Mouse (Mus musculus) liver, postnatal 0 days (tissue): ENCODE measurements around the gene Sync. TPM values are rescaled to one million over a fixed set of nuclear protein-coding genes. Genes with fewer than 3 reads are reported as not detected.
A peak's percentile ranks its signal among the peaks of the same experiment; 100 is the strongest.

Experiments
- ATAC-seq: fragments of 200-750 bp; cut with Nextera tagmentation; 2 replicates; pipeline ENCODE4 v1.8.0; 2017; ENCODE audit warnings: mild to moderate bottlenecking, moderate library complexity
- DNase-seq: peaks from one replicate; pipeline ENCODE4 v3.0.0-alpha.2; 2016
- H3K27ac ChIP-seq: fragments of 300-500 bp; sonication (generic); 2 replicates; pipeline ENCODE4 v1.5.1; 2014; ENCODE audit warnings: antibody characterized with exemption, moderate library complexity, mild to moderate bottlenecking, low read depth
- H3K27me3 ChIP-seq: fragments of 300-500 bp; sonication (generic); 2 replicates; pipeline ENCODE4 v1.6.1; 2014; ENCODE audit warnings: low read length, control low read depth, mixed read lengths; ENCODE audit not compliant: insufficient read depth
- H3K36me3 ChIP-seq: fragments of 300-500 bp; sonication (generic); replicated peaks from 2 replicates; pipeline ENCODE4 v1.6.1; 2014; ENCODE audit warnings: mild to moderate bottlenecking, control low read depth, low read length, moderate library complexity, mixed read lengths; ENCODE audit not compliant: insufficient read depth
- H3K4me1 ChIP-seq: fragments of 300-500 bp; sonication (generic); 2 replicates; pipeline ENCODE4 v1.6.1; 2014; ENCODE audit warnings: antibody characterized with exemption, mild to moderate bottlenecking, control low read depth; ENCODE audit not compliant: insufficient read depth
- H3K4me2 ChIP-seq: fragments of 300-500 bp; sonication (generic); 2 replicates; pipeline ENCODE4 v1.6.1; 2014; ENCODE audit warnings: low read depth, mild to moderate bottlenecking, low read length, moderate library complexity, mixed read lengths
- H3K4me3 ChIP-seq: fragments of 300-500 bp; sonication (generic); 2 replicates; pipeline ENCODE4 v1.5.1; 2014; ENCODE audit warnings: low read depth, low read length
- H3K9ac ChIP-seq: fragments of 300-500 bp; sonication (generic); replicated peaks from 2 replicates; pipeline ENCODE4 v1.6.1; 2014; ENCODE audit warnings: mild to moderate bottlenecking, moderate library complexity
- H3K9me3 ChIP-seq: fragments of 300-500 bp; sonication (generic); 2 replicates; pipeline ENCODE4 v1.6.1; 2016; ENCODE audit warnings: mild to moderate bottlenecking, control low read depth, low read length, mixed read lengths
- CTCF ChIP-seq: sonication (generic); IDR thresholded peaks from 2 replicates; pipeline ENCODE4 v1.5.1; 2016; ENCODE audit warnings: antibody characterized with exemption, low read depth
- EP300 ChIP-seq: IDR thresholded peaks from 2 replicates; pipeline ENCODE4 v1.6.1; 2016; ENCODE audit warnings: antibody characterized with exemption, low read depth, mild to moderate bottlenecking
- WGBS: fragments of 180-500 bp; shearing (Covaris S2); extraction: QIAGEN DNeasy Blood & Tissue Kit; methylation state at CpG from one replicate; pipeline ENCODE4 v1.1.7; 2014; ENCODE audit not compliant: insufficient replicate concordance; 5-methylcytosine and 5-hydroxymethylcytosine counted together
- polyA plus RNA-seq: library from polyadenylated mRNA; unstranded; fragments of >200 nt; fragmentation: Nextera tagmentation; extraction: Ambion mirVana; gene quantifications from 2 replicates; pipeline ENCODE4 v1.2.1, GENCODE M21; 2015

Gene Sync
- polyA plus RNA-seq, 1 experiment from 2014 or later, result not detected

DNA sequence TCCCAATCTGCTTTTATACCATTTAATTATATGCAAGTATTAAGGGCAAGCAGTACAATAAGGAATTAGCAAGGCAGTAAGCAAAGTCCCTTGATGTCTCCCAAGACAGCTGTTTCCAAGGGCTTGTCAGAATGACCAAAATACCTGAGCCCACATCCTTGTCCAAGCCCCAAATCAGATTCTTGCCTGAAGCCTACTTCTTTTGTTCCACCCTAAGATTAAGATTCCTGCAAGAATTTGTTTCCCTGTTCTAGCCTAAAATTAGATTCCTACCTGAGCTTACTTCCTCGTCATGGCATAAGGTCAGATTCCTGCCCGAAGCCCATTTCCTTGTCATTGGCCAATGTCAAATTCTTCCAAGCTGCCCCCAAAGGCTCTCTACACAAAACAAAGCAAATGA lies 2.7 kb upstream of the Sync start:
- no peak for TF ChIP-seq CTCF
- no peak for TF ChIP-seq EP300
- peaks cover 25% of the 10 kb centered on the region for H3K27me3 ChIP-seq
- H3K4me2 ChIP-seq, result no peak overlapping the region
- ATAC-seq (no peak), DNase-seq (no peak)
- H3K4me1 ChIP-seq, result peaks cover 10% of the 10 kb centered on the region
- WGBS, result 72% methylated on average over 2 of the region's 2 CpGs
- no peak overlapping the region for H3K4me3 ChIP-seq
- H3K9me3 ChIP-seq, result no peaks in the 10 kb centered on the region
- no peak overlapping the region for H3K9ac ChIP-seq
- no peak overlapping the region for H3K27ac ChIP-seq
- no peaks in the 10 kb centered on the region for H3K36me3 ChIP-seq

DNA sequence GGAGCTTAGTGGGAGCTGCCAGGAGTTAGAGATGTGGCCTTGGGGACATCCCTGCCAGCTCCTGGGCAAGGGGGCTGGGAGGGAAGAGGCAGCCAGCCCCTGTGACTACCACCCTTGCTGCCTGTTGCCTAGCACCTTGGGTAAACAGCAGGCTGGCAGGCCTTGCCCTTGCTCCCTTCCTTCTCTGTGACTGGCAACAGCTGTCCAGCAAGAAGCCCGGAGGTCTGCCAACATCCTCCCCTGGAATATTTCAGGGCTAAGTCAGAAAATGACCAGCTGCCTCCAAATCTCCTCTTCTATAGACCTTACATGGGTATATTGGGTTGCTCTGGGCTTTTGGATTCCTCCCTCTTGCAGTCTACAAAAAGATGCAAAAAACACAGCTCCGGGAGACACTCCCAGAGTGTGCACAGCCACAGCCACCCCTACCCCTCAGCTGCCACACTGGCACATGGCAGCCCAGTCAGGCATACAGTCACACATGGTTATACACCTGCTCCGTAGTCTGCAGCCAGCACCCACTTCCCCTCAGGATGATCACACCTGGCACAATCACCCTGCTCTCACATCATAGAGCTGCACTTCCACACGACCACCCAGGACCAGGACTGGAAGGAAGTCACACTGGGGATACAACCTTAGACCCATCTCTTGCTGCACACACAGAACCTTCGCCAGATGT lies 1.3 kb upstream of the Sync start:
- H3K9me3 ChIP-seq, result no peaks in the 10 kb centered on the region
- no peak overlapping the region for H3K27ac ChIP-seq
- no peak overlapping the region for H3K4me2 ChIP-seq
- DNase-seq (no peak), ATAC-seq (no peak)
- H3K9ac ChIP-seq, result no peak overlapping the region
- H3K36me3 ChIP-seq, result no peaks in the 10 kb centered on the region
- TF ChIP-seq CTCF, result no peak
- H3K4me3 ChIP-seq, result no peak overlapping the region
- WGBS, result 59% methylated on average over 5 of the region's 5 CpGs
- H3K4me1 ChIP-seq, result peaks cover 10% of the 10 kb centered on the region
- peaks cover 25% of the 10 kb centered on the region for H3K27me3 ChIP-seq

DNA sequence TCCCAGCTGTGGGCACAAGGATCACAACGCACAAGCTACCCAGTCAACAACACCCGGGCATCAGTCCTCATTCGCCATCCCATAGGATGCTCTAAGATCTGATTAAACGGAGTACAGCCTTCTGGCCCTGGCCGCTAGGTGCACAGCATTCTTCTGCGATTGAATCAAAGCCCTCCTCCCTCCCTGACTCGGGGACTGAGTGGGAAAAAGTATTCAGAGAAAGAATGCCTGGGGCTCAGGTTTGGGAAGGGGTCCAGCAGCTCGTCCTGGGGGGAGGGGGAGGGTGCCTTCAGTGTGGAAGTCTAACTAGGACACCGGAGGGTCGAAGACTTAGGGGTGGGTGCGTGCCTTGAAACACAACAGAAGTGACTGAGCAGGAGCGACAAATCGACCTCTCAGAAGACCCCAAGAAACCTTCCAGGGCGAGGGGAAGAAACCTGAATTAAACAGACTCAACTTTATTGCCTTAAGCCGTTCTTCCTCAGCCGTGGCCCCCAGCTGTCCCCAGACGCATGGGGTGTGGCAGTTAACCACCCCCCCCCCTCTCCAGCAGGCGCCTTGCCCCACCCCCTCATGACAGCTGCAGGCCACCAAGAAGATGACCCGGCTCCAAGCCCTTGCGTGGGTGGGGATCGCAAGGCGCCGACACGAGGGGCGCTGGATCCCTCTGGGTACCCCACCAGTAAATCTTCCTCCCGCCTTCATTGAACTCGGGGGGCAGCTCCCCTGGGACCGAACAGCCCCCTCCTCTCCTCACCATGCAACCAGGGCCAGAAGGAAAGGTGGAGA lies 540 bp upstream of the Sync start:
- ATAC-seq, result no peak
- Histone ChIP-seq H3K4me3 (peak overlapping the region; percentile 51), H3K4me1 (peaks cover 10% of the 10 kb centered on the region), H3K9me3 (no peaks in the 10 kb centered on the region), H3K27me3 (peaks cover 25% of the 10 kb centered on the region), H3K27ac (no peak overlapping the region), H3K4me2 (peak overlapping the region; percentile 90), H3K9ac (peak overlapping the region; percentile 50), H3K36me3 (no peaks in the 10 kb centered on the region)
- no peak for DNase-seq
- TF ChIP-seq EP300 (no peak), CTCF (no peak)
- 5% methylated on average over 26 of the region's 28 CpGs for WGBS

DNA sequence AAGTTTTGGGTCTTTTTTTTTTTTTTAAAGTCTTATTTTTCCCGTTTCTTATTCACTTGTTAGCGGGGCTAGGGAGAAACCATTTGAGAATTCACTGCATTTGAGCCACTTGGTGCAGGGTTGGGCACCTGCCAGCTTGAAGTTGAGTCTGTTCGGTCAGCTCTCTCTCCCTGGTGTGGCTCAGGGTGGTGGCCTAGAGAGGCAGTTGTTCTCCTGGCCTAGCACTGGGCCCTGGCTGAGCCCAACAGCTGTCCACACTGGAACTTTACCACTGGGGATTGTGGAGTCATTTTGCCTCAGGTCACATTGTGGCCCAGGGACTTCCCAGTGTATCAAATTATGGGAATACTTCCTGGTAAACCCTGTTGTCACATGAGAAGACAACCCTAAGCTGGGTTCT lies 650 bp downstream of the Sync start:
- H3K4me3 ChIP-seq, result no peak overlapping the region
- H3K9ac ChIP-seq, result no peak overlapping the region
- H3K27ac ChIP-seq, result no peak overlapping the region
- TF ChIP-seq CTCF (no peak), EP300 (no peak)
- no peaks in the 10 kb centered on the region for H3K9me3 ChIP-seq
- ATAC-seq (no peak), DNase-seq (no peak)
- peak overlapping the region; percentile 90; the same call in 1 of the 2 replicates for H3K4me2 ChIP-seq
- H3K27me3 ChIP-seq, result peaks cover 25% of the 10 kb centered on the region
- no peaks in the 10 kb centered on the region for H3K36me3 ChIP-seq
- WGBS, result 51% methylated on average over 3 of the region's 3 CpGs
- peaks cover 10% of the 10 kb centered on the region for H3K4me1 ChIP-seq

DNA sequence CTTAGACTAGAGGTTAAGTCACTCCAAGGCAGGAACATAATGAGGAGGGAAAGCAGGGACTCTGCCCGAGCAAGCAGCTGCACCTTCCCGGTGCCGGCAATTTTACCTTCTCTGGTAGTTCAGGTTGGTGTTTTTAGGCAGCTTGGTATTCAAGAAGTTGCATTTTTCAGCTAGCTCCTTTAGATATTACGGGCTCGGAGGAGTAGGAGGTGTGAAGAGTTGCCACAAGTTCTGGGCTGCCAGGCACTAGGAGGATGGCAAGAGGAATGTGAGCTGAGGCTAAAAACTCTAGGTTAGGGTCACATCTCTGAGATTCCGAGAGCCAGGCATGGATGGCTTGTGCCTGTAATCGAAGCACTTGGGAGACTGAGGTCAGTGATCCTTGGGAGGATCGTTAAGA lies 2.3 kb downstream of the Sync start:
- H3K9me3 ChIP-seq, result no peaks in the 10 kb centered on the region
- DNase-seq (no peak), ATAC-seq (no peak)
- 86% methylated on average over 8 of the region's 8 CpGs for WGBS
- TF ChIP-seq EP300, result no peak
- TF ChIP-seq CTCF, result no peak
- no peaks in the 10 kb centered on the region for H3K36me3 ChIP-seq
- H3K27me3 ChIP-seq, result peaks cover 25% of the 10 kb centered on the region
- no peak overlapping the region for H3K4me2 ChIP-seq
- no peak overlapping the region for H3K9ac ChIP-seq
- no peak overlapping the region for H3K4me3 ChIP-seq
- no peak overlapping the region for H3K27ac ChIP-seq
- H3K4me1 ChIP-seq, result peaks cover 10% of the 10 kb centered on the region

DNA sequence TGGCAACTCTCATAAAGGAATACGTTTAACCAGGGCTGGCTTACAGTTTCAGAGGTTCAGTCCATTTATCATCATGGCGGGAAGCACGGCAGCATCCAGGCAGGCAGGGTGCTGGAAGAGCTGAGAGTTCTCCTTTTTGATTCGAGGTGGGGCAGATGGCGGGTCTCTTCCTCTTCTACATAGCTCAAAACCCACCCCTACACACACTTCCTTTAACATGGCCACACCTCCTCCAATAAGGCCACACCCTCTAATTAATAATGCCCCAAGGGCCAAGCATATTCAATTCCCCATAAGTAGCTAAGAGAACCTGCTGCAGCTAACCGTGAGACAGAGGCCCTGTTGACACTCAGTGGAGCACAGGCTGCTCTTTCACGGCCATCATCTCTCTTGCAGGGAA lies 5.4 kb downstream of the Sync start:
- DNase-seq, result no peak
- TF ChIP-seq EP300 (no peak), CTCF (no peak)
- H3K27ac ChIP-seq, result no peak overlapping the region
- no peak overlapping the region for H3K4me3 ChIP-seq
- no peak for ATAC-seq
- no peaks in the 10 kb centered on the region for H3K36me3 ChIP-seq
- H3K9me3 ChIP-seq, result no peaks in the 10 kb centered on the region
- H3K9ac ChIP-seq, result no peak overlapping the region
- peaks cover 7% of the 10 kb centered on the region; the same call in 1 of the 2 replicates for H3K4me1 ChIP-seq
- WGBS, result 53% methylated on average over 7 of the region's 7 CpGs
- H3K27me3 ChIP-seq, result peaks cover under 1% of the 10 kb centered on the region
- no peak overlapping the region for H3K4me2 ChIP-seq
